Mouse (Mus musculus): ENCODE results near the gene Mall.

The Mall gene

DNA sequence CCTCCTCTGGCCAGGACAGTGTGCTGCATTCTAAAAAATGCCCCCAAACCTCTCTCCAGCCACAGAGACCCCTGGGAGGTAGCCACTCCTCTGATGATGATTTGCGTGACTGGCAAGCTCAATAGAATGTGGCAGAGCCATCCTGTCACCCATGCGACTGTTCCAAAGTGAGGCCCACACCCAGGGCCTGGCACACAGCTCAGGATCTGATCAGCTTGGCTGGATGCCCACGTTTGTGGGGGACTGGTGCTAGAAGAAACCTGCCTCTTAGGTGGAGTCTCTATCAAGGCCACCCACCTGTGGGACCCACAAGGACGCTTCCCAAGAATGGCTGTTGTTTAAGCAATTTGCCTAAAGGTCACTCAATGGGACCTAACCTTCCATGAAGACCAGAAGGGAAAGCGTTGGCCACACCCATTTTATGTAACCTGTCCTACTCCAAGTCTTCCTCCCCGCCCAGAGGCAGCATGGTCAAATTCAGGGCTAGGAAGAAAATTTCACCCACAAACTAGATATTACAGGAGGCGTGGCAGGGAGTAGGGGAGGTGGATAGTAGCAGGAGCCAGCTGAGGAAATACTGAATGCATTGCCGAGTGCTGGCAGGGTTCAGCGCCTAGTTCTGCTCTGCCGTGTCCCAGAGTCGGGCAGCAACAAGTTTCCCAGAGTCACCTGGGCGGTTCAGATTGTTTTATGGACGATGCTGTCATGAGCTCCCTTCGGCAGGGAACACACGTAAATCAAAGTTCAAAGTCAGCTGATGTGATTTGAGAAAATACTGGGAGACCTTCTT lies 876 bp downstream of the Mall start:
- DNase-seq (ENCODE audit: low spot score in 2 of 2) = no peak

GRCm38 (mm10) chr2:127728146-127728545 lies 1.6 kb downstream of the Mall start:
- no peak for DNase-seq (ENCODE audit: low spot score in 2 of 2)

- no peak for DNase-seq (ENCODE audit: low spot score in 2 of 2)
Observed at GRCm38 (mm10) chr2:127723193-127723592, 6.5 kb downstream of the Mall start.

DNA sequence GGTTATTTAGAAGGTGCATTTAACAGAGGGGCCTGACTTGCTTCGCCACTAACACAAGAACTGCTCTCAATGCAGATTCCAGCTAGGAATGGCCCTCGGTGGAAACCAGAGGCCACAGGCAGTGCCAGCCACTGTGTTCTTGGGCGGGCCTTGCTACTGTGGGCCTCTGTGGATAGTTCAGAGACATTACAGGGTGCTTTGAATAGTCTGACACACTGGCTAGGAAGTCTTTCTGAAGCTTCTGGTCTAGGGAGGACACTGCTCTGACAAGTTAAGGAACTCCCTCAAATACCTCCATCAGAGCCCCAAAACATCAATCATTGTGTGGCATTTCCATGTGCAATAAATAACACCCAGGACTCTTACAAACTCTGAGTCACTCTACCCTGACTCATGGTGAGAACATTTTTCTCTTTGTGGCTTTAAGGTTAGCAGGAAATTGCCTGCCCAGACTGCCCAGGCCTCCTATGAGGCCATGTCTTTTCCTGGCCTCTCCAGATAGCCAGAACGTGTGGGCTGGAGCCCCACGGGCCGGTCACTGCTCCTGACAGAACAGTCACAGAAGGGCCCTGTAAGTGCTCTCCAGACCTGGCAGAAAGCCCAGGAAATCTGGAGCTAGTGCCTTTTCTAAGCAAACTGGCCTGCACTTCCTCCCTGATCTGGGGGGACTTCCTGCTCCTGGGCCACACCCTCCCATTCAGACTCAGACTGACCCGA lies 7.4 kb downstream of the Mall start:
- DNase-seq (ENCODE audit: low spot score in 2 of 2) = peak; percentile 41 to 51

GRCm38 (mm10) chr2:127718839-127719468 lies 10.8 kb downstream of the Mall start:
- no peak for DNase-seq (ENCODE audit: low spot score in 2 of 2)

DNA sequence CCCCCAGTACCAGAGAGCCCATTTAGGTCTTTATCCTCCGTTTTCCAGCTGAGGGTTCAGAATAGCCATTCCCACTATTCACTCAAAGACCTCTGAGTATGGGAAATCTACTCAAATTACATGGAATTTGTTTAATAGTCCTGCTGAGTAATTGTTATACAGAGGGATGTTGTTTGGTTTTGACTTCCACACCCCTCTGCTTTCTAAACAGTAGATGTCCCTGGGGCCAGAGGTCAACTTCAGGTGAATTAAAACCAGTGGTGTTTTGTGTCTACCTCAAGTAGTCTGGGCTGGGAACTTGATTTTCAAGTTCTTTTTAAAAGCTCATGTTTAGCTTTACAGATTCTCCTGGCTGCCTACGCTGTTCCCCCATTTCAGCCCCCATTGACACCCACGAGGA lies 15.0 kb downstream of the Mall start:
- no peak for DNase-seq (ENCODE audit: low spot score in 2 of 2)

DNA sequence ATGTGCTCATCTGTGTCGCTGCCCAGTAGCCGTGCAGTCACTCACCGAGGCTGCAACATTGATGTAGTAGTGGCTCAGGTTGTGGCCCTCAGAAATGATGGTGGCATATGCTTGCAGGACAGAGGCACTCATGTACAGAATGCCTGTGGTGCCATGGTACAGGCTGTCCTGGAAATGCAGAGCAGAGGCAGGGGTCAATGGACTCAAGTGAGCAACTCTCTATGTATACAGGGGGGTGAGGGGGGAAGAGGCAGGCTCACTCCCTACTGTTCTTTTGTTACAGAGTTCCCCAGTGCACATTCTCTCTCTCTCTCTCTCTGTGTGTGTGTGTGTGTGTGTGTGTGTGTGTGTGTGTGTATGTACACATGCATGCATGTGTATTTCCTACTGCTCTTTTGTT lies 20.9 kb downstream of the Mall start:
- DNase-seq (ENCODE audit: low spot score in 2 of 2) = no peak

DNA sequence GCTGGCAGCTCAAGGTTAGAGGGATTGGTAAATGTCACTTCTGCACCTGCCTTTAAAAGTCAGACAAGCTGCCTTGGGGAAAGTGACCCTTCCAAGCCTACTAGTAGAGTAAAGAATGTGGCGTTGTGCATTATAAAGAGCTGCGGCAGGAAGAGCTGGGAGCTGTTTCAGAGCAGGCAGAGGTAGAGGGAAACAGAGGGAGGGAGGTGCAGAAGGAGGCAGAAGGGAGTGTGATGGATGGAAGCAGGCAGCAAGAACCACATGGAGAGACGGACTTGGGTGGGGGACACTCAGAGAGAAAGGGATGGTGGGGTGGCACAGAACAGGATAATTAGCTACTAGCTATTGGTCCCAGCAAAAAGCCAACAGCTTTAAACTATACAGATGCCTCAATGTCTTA lies 21.7 kb downstream of the Mall start:
- DNase-seq (ENCODE audit: low spot score in 2 of 2) = no peak

- no peak for DNase-seq (ENCODE audit: low spot score in 2 of 2)
Observed at GRCm38 (mm10) chr2:127705267-127705666, 24.5 kb downstream of the Mall start.

- no peak for DNase-seq (ENCODE audit: low spot score in 2 of 2)
Observed at GRCm38 (mm10) chr2:127689239-127689638, 40.5 kb downstream of the Mall start.

- DNase-seq (ENCODE audit: low spot score in 2 of 2) = peak; percentile 36 to 55
Observed at GRCm38 (mm10) chr2:127683687-127684331, 45.9 kb downstream of the Mall start.

- DNase-seq (ENCODE audit: low spot score in 2 of 2) = no peak
Observed at GRCm38 (mm10) chr2:127667843-127668506, 61.8 kb downstream of the Mall start.

DNA sequence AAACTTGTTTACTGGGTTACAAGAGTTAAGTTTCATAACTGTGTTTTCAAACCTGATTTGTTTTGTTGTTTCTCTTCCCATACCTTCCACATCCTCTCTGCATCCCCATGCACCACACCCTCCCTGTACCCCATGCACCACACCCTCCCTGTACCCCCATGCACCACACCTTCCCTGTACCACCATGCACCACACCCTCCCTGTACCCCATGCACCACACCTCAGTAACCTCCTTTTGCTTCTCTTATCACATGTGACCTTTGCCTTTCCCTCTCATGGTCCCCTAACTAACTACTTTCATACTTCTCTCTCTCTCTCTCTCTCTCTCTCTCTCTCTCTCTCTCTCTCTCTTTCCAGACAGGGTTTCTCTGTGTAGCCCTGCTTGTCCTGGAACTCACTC lies 62.7 kb downstream of the Mall start:
- DNase-seq (ENCODE audit: low spot score in 2 of 2) = no peak

- no peak for DNase-seq (ENCODE audit: low spot score in 2 of 2)
Observed at GRCm38 (mm10) chr2:127662708-127663107, 67.0 kb downstream of the Mall start.

DNA sequence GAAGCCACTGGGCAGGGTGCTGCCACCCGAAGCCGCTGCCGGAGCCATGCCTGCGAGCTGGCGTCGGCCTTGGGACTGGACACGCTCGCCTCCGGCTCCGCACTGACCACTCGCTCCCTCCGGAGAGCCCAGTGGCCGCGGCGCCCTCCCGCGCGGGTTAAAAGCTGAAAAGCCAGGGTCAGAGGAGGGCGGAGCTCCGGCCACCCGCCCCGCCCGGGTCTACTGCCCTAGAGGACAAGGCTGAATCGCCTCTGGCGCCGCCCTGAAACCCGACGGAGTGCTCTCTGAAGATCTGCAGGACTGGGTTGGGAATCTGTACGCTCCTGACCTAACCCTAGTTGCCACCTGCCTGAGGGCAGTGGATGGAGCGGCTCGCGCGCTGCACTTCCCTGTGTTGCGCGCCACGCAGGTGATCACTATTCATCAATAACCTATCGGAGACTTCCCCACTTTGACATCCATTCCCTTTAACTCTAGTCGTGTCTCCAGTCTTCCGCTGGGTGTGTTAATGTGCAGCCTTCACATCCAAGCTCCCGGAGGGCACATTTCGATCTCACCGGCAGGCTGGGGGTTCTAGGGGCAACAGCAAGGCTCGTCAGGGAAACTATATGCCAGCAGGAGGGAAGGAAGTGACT lies 73.5 kb downstream of the Mall start, which contains the start of gene Mal:
TSS of gene Mal (minus strand) at position 610 of the 635 bp plus-strand sequence.
- DNase-seq (ENCODE audit: low spot score in 2 of 2) = no peak

DNA sequence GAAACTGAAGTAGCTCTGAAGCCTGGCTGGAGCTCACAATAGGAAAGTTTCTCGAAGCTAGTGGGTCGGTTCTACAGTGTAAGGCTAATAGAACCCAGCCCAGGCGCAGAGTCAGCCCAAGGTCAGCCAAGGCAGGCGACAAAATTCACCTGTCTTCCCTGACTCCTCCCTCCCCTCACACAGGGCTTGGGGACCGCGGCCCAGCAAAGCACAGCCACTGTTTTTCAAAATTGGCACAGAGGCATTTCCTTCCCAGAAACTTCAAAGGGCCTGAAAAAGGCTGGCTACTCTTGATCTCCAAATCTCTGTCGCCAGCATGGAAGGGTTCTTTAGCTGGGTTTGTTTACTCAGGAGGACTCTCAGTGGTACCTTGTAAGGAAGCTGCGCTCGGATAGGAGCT lies 74.3 kb downstream of the Mall start:
- no peak for DNase-seq (ENCODE audit: low spot score in 2 of 2)

GRCm38 (mm10) chr2:127654786-127655185 lies 74.9 kb downstream of the Mall start:
- DNase-seq (ENCODE audit: low spot score in 2 of 2) = no peak
